Mouse (Mus musculus) CD4-positive, CD25-positive, alpha-beta regulatory T cell (primary cell): Measurements from ENCODE around the gene Supt20. TPM values are rescaled to one million over a fixed set of nuclear protein-coding genes. Genes with fewer than 3 reads are reported as not detected.

Source experiments
- polyA plus RNA-seq: library from polyadenylated mRNA; unstranded; fragments of 100-300 nt; shearing (Covaris generic); gene quantifications from one replicate; pipeline ENCODE4 v1.2.1, GENCODE M21; 2017

Gene Supt20
- 231 TPM for polyA plus RNA-seq

DNA sequence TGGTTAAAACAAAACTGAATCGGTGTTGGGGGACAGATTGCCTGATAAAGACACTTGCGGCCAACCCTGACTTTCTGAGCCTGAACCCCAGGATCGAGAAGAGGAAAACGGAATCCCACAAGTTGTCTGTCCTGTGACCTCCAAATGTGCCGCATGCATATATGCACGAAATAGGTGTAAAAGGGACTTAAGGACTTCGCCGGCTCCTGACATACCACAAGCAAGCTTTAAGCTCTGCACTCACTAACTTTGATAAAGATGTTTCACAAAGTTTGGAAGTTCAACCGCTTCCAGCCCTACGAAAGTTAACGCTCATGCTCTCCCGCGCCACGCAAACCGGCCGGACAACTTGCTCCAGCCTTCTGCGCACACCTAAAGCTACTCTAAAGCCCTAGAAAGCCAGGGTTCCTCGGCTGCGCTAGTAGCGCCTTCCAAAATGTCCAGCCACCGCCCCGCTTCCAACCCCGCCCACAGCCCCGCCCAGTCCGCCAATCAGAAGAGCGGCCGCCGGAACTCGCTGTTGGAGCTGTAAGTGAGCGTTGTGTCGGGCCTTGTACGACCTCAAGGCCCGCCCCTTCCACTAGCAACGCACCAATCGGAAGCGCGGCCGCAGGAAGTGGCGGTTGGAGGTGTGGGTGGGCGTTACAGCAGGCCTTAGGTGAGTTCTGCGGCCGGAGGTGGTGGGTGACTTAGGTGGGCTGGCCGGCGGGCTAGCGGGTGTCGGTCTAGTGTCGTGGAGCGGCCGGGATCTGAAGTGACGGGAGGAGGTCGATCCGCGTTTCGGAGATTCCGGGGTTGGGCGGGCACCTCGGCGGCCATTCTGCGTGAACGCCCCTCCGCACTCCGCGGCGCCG lies at the start of gene Supt20:
Gene Supt20, plus strand, starts transcription at position 606 of the 854 bp plus-strand sequence.

DNA sequence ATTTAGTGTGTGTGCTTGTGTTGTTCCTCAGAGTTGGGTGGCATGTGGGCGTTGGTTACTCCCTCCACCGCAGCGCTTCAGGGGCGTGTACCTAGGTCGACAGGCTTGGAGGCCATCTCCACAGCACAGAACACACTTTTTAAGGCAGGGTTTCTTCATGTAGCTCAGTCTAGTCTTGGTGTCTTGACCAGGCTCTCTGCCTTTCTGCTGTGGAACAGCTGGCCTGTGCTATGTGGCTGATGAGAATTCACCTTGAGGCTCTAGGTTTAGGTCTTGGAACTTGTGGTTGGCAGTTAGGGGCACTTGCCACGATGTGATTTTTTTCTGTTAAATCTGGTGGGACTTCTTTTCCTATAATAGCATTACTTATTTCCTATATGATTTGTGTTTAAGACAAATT lies 21.6 kb downstream of the Supt20 start, which contains the start of gene Gm21958:
Gene Gm21958, minus strand, starts transcription at position 101 of the 400 bp plus-strand sequence.

GRCm38 (mm10) chr3:54735247-54736046 lies 42.8 kb downstream of the Supt20 start, which contains the start of the genes Exosc8 and Alg5:
TSS of gene Exosc8 (minus strand) at chr3:54735393.
TSS of gene Alg5 (plus strand) at chr3:54735539.

DNA sequence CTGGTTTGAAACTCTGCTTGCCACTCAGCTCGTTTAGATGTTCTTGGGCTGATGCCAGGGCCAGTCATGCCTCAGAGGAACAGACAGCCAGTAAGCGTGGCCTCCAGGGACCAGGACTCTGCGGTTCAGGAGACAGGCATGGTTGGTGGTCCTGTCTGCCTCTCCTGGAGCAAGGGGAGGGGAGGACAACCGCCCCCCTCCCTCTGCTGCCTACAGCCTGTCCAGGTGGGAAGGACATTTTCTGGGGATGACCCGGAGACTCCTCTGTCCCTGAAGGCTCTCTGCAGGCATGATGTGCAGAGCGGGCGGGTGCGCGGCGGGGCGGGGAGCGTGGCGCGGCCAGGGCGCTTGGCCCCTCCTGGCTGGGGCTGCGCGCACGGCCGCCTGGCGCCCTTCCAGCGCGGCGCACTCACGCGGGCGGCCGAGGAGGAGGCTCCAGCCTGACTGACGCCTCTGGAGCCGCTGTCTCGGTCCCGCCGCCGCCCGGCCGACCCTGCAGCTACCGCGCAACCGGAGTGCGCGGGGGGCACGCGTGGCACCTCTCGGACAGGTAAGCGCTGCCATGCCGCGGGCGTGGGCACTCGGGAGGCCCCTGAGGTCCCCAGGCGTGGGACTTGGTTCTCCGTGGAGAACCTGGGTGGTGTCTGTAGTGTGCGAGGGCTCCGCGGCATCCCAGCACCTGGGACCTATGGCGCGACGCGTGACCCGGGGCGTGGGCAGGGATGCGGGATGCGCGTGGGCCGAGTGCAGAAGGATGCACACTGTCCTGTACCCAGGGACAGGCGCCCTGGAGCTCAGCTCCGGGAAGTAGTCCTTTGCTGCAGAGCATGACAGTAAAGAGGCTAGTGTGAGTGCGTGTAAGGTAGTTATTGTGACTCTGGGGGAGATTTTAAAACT lies 62.8 kb downstream of the Supt20 start, which contains the start of gene Smad9:
Gene Smad9, plus strand, starts transcription at position 438 of the 897 bp plus-strand sequence.

Other genes starting within 250 kb of the Supt20 start
- 2.0 TPM for gene Gm21958, start 21.5 kb downstream of the Supt20 start, polyA plus RNA-seq
- gene Exosc8, start 42.6 kb downstream of the Supt20 start, polyA plus RNA-seq: 188 TPM
- 95.1 TPM for gene Alg5, start 42.7 kb downstream of the Supt20 start, polyA plus RNA-seq
- 0.04 TPM for gene Smad9, start 62.8 kb downstream of the Supt20 start, polyA plus RNA-seq
- 101 TPM for gene Rfxap, start 115.0 kb downstream of the Supt20 start, polyA plus RNA-seq
- not detected for gene Sertm1, start 223.1 kb downstream of the Supt20 start, polyA plus RNA-seq